Mouse (Mus musculus): ENCODE results near the gene Orm2. TPM values are rescaled to one million over a fixed set of nuclear protein-coding genes. Genes with fewer than 3 reads are reported as not detected.

Gene Orm2
- polyA plus RNA-seq, 1 experiment from 2014 or later = not detected

GRCm38 (mm10) chr4:63408649-63409048 is 46.4 kb downstream of the Orm2 start:
- no peaks in the 10 kb centered on the region for H3K27me3 ChIP-seq (ENCODE audit: insufficient read depth, low read length)
- H3K4me1 ChIP-seq (replicated peaks; ENCODE audit: insufficient read depth, low read length) = peaks cover 28% of the 10 kb centered on the region
- peak overlapping the region; percentile 94 for H3K4me2 ChIP-seq (ENCODE audit: low read length)
- no peaks in the 10 kb centered on the region for H3K36me3 ChIP-seq (ENCODE audit: insufficient read depth, low read length)
- no peak overlapping the region for H3K4me3 ChIP-seq (replicated peaks; ENCODE audit: low read depth, low read length)
- no peaks in the 10 kb centered on the region for H3K9me3 ChIP-seq (replicated peaks; ENCODE audit: low read length)
- TF ChIP-seq CTCF (IDR thresholded peaks at IDR 0.05; ENCODE audit: low read depth) = peak; percentile 80
- 9% methylated on average over 8 of the region's 8 CpGs for WGBS
- peak; percentile 86 for DNase-seq (ENCODE audit: low spot score)
- no peak overlapping the region for H3K27ac ChIP-seq
- peak; percentile 46 for ATAC-seq (replicated peaks; ENCODE audit: low FRiP score, low read depth)
- no peak overlapping the region for H3K9ac ChIP-seq (ENCODE audit: low read depth, low read length)

- Histone ChIP-seq H3K4me2 (ENCODE audit: low read length) (peak overlapping the region; percentile 94), H3K4me1 (replicated peaks; ENCODE audit: insufficient read depth, low read length) (peaks cover 22% of the 10 kb centered on the region), H3K27ac (peak overlapping the region; percentile 54), H3K36me3 (ENCODE audit: insufficient read depth, low read length) (no peaks in the 10 kb centered on the region), H3K9me3 (replicated peaks; ENCODE audit: low read length) (no peaks in the 10 kb centered on the region), H3K4me3 (replicated peaks; ENCODE audit: low read depth, low read length) (peak overlapping the region; percentile 43), H3K9ac (ENCODE audit: low read depth, low read length) (0 out of 2 replicates have a peak overlapping the region, but pooled peaks have one; percentile 35), H3K27me3 (ENCODE audit: insufficient read depth, low read length) (no peaks in the 10 kb centered on the region)
- DNase-seq (ENCODE audit: low spot score) (no peak), ATAC-seq (replicated peaks; ENCODE audit: low FRiP score, low read depth) (no peak)
- WGBS = 3% methylated on average over 18 of the region's 18 CpGs
- TF ChIP-seq CTCF (IDR thresholded peaks at IDR 0.05; ENCODE audit: low read depth) = no peak
Observed at GRCm38 (mm10) chr4:63409317-63409907, 47.2 kb downstream of the Orm2 start.

GRCm38 (mm10) chr4:63409908-63410582 is 47.8 kb downstream of the Orm2 start:
- H3K4me2 ChIP-seq (ENCODE audit: low read length) = peak overlapping the region; percentile 94
- H3K9ac ChIP-seq (ENCODE audit: low read depth, low read length) = peak overlapping the region; percentile 35; the same call in 1 of the 2 replicates
- no peaks in the 10 kb centered on the region for H3K9me3 ChIP-seq (replicated peaks; ENCODE audit: low read length)
- peak overlapping the region; percentile 54 for H3K27ac ChIP-seq
- peaks cover 17% of the 10 kb centered on the region for H3K4me1 ChIP-seq (replicated peaks; ENCODE audit: insufficient read depth, low read length)
- WGBS = under 1% methylated on average over 38 of the region's 39 CpGs
- H3K27me3 ChIP-seq (ENCODE audit: insufficient read depth, low read length) = no peaks in the 10 kb centered on the region
- DNase-seq (ENCODE audit: low spot score) (peak; percentile 74), ATAC-seq (replicated peaks; ENCODE audit: low FRiP score, low read depth) (peak; percentile 64)
- 0 out of 2 replicates have a peak, but pooled peaks have one; percentile 12 for TF ChIP-seq CTCF (IDR thresholded peaks at IDR 0.05; ENCODE audit: low read depth)
- H3K36me3 ChIP-seq (ENCODE audit: insufficient read depth, low read length) = no peaks in the 10 kb centered on the region
- peak overlapping the region; percentile 43 for H3K4me3 ChIP-seq (replicated peaks; ENCODE audit: low read depth, low read length)

- Histone ChIP-seq H3K27me3 (ENCODE audit: insufficient read depth, low read length) (no peaks in the 10 kb centered on the region), H3K4me3 (replicated peaks; ENCODE audit: low read depth, low read length) (peak overlapping the region; percentile 43), H3K27ac (peak overlapping the region; percentile 6; the same call in 1 of the 2 replicates), H3K9ac (ENCODE audit: low read depth, low read length) (peak overlapping the region; percentile 35; the same call in 1 of the 2 replicates), H3K4me2 (ENCODE audit: low read length) (peak overlapping the region; percentile 94), H3K4me1 (replicated peaks; ENCODE audit: insufficient read depth, low read length) (peaks cover 17% of the 10 kb centered on the region), H3K36me3 (ENCODE audit: insufficient read depth, low read length) (no peaks in the 10 kb centered on the region), H3K9me3 (replicated peaks; ENCODE audit: low read length) (no peaks in the 10 kb centered on the region)
- peak; percentile 96 for DNase-seq (ENCODE audit: low spot score)
- ATAC-seq (replicated peaks; ENCODE audit: low FRiP score, low read depth) = peak; percentile 92
- TF ChIP-seq CTCF (IDR thresholded peaks at IDR 0.05; ENCODE audit: low read depth) = no peak; the same call in 1 of the 2 replicates
- under 1% methylated on average over 19 of the region's 19 CpGs for WGBS
Observed at GRCm38 (mm10) chr4:63410583-63410934, 48.3 kb downstream of the Orm2 start.

- TF ChIP-seq CTCF (IDR thresholded peaks at IDR 0.05; ENCODE audit: low read depth) = no peak
- Histone ChIP-seq H3K27ac (no peak overlapping the region), H3K4me2 (ENCODE audit: low read length) (no peak overlapping the region), H3K9me3 (replicated peaks; ENCODE audit: low read length) (no peaks in the 10 kb centered on the region), H3K4me3 (replicated peaks; ENCODE audit: low read depth, low read length) (no peak overlapping the region), H3K36me3 (ENCODE audit: insufficient read depth, low read length) (no peaks in the 10 kb centered on the region), H3K9ac (ENCODE audit: low read depth, low read length) (no peak overlapping the region), H3K4me1 (replicated peaks; ENCODE audit: insufficient read depth, low read length) (peaks cover 13% of the 10 kb centered on the region), H3K27me3 (ENCODE audit: insufficient read depth, low read length) (no peaks in the 10 kb centered on the region)
- 42% methylated on average over 5 of the region's 5 CpGs for WGBS
- ATAC-seq (replicated peaks; ENCODE audit: low FRiP score, low read depth) (no peak), DNase-seq (ENCODE audit: low spot score) (no peak)
Observed at GRCm38 (mm10) chr4:63411222-63411621, 49.0 kb downstream of the Orm2 start.

- no peak overlapping the region for H3K9ac ChIP-seq (ENCODE audit: low read depth, low read length)
- ATAC-seq (replicated peaks; ENCODE audit: low FRiP score, low read depth) (no peak), DNase-seq (ENCODE audit: low spot score) (no peak)
- no peak for TF ChIP-seq CTCF (IDR thresholded peaks at IDR 0.05; ENCODE audit: low read depth)
- no peaks in the 10 kb centered on the region for H3K27me3 ChIP-seq (ENCODE audit: insufficient read depth, low read length)
- H3K27ac ChIP-seq = no peak overlapping the region
- H3K4me2 ChIP-seq (ENCODE audit: low read length) = no peak overlapping the region
- 0 out of 2 replicates have a peak, but pooled peaks cover 2% of the 10 kb centered on the region for H3K4me1 ChIP-seq (replicated peaks; ENCODE audit: insufficient read depth, low read length)
- no peak overlapping the region for H3K4me3 ChIP-seq (replicated peaks; ENCODE audit: low read depth, low read length)
- WGBS = 59% methylated on average over 5 of the region's 5 CpGs
- no peaks in the 10 kb centered on the region for H3K9me3 ChIP-seq (replicated peaks; ENCODE audit: low read length)
- H3K36me3 ChIP-seq (ENCODE audit: insufficient read depth, low read length) = no peaks in the 10 kb centered on the region
Observed at GRCm38 (mm10) chr4:63414951-63415350, 52.7 kb downstream of the Orm2 start.

Other genes with a start within 250 kb of the Orm2 start
- 2.3 and 2.5 TPM in 2 replicates for gene Ambp, start 207.7 kb upstream of the Orm2 start, polyA plus RNA-seq (2015; fragmentation: Nextera tagmentation; extraction: Ambion mirVana)
- gene Kif12, start 190.3 kb upstream of the Orm2 start, polyA plus RNA-seq (2015; fragmentation: Nextera tagmentation; extraction: Ambion mirVana) = 98.4 and 108 TPM in 2 replicates
- 5.7 and 6.4 TPM in 2 replicates for gene Col27a1, start 148.4 kb upstream of the Orm2 start, polyA plus RNA-seq (2015; fragmentation: Nextera tagmentation; extraction: Ambion mirVana)
- gene Orm1, start 17.9 kb upstream of the Orm2 start, polyA plus RNA-seq (2015; fragmentation: Nextera tagmentation; extraction: Ambion mirVana) = not detected in 2 replicates
- gene Orm3, start 6.3 kb upstream of the Orm2 start, polyA plus RNA-seq (2015; fragmentation: Nextera tagmentation; extraction: Ambion mirVana) = not detected in 2 replicates
- gene Akna, start 40.9 kb downstream of the Orm2 start, polyA plus RNA-seq (2015; fragmentation: Nextera tagmentation; extraction: Ambion mirVana) = 2.9 and 3.3 TPM in 2 replicates
- 3.4 TPM in 2 replicates for gene Whrn, start 133.5 kb downstream of the Orm2 start, polyA plus RNA-seq (2015; fragmentation: Nextera tagmentation; extraction: Ambion mirVana)
- 405 and 416 TPM in 2 replicates for gene Atp6v1g1, start 182.3 kb downstream of the Orm2 start, polyA plus RNA-seq (2015; fragmentation: Nextera tagmentation; extraction: Ambion mirVana)
- gene Tmem268, start 196.3 kb downstream of the Orm2 start, polyA plus RNA-seq (2015; fragmentation: Nextera tagmentation; extraction: Ambion mirVana) = 5.3 and 5.4 TPM in 2 replicates
- not detected in 2 replicates for gene Gm11213, start 242.8 kb downstream of the Orm2 start, polyA plus RNA-seq (2015; fragmentation: Nextera tagmentation; extraction: Ambion mirVana)

Data from kidney, postnatal 0 days (tissue).